Mouse (Mus musculus): ENCODE results near the gene Kbtbd8. TPM values are rescaled to one million over a fixed set of nuclear protein-coding genes. Genes with fewer than 3 reads are reported as not detected.

Gene Kbtbd8
- total RNA-seq, 1 experiment from 2014 or later: 2.1 TPM

GRCm38 (mm10) chr6:95169411-95169810, 52.4 kb downstream of the Kbtbd8 start:
- no peak for DNase-seq

- no peak for DNase-seq
Observed at GRCm38 (mm10) chr6:95174311-95175143, 57.5 kb downstream of the Kbtbd8 start.

Other genes with a start within 250 kb of the Kbtbd8 start
- gene Gm10234, start 204.9 kb downstream of the Kbtbd8 start, total RNA-seq (2021): not detected in 2 replicates

Data from adrenal gland, postnatal 14 days (tissue).